Mouse (Mus musculus) brain, embryonic 14.5 days (tissue): Measurements from ENCODE around the gene Hsd17b14. TPM values are rescaled to one million over a fixed set of nuclear protein-coding genes. Genes with fewer than 3 reads are reported as not detected.

Experiments used
- DNase-seq: peaks from one replicate; pipeline ENCODE4 v3.0.0-alpha.2; 2011; ENCODE audit warnings: low read depth
- CTCF ChIP-seq: fragments of 200-500 bp; IDR thresholded peaks from 2 replicates; pipeline ENCODE4 v1.5.1; 2012; ENCODE audit warnings: inconsistent platforms, mild to moderate bottlenecking, moderate library complexity, borderline replicate concordance; ENCODE audit not compliant: insufficient read depth, insufficient read length; ENCODE audit errors: extremely low read depth
- POLR2A ChIP-seq: fragments of 200-500 bp; IDR thresholded peaks from 2 replicates; pipeline ENCODE4 v1.6.1; 2012; ENCODE audit warnings: mild to moderate bottlenecking, inconsistent platforms, borderline replicate concordance; ENCODE audit not compliant: poor library complexity, insufficient read depth, insufficient read length, severe bottlenecking; ENCODE audit errors: extremely low read depth
- polyA plus RNA-seq: library from polyadenylated mRNA; depleted of rRNA; stranded (reverse); fragments of >200 nt; gene quantifications from 2 replicates; pipeline ENCODE4 v1.2.3, GENCODE M21; 2012

Hsd17b14 gene
- polyA plus RNA-seq, 1 experiment: 0.25 TPM

GRCm38 (mm10) chr7:45560843-45561623 is 6.3 kb downstream of the Hsd17b14 start:
- peak; percentile 90 for TF ChIP-seq CTCF
- no peak for TF ChIP-seq POLR2A
- peak; percentile 82 for DNase-seq

DNA sequence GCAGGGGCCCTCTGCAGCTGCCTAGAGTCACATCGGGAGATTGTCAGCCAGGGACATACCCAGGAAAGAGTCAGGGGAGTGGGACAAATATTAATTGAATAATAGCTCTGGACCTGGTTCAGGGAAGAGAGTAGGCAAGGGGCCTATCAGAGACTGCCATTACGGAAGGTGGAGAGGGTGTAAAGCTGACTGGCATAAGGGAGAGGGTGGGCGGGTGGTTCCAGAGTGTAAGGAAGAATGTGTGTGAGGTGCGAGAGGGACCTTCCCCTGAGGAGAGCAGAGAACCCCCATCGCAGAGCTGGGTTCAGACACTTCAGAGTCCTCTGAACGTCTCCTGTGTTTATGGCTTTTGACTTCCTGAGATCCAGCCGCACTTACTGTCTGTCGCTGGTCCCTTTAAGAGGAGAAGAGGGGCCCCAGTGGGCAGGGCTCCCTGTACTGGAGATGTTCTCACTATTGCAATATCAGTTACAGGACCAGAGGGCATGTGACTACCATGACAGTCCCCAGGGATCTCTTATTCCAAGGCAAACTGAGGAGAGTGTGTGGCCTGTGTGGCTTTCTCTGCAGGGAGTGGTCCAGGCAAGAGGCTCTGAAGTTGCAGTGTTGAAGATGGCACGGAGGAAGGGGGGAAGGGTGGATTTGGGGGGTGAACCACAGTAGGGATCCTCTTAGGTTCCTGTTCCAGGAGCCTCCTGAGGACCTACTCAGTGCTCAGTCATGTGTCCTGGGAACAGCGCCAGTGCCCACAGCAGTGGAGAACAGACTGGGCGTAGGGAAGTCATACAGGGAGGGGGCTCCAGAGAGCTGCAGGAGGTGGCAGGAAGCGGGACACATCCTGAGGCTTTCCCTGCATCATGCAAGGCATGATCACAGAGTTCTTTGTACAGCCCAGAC is 7.2 kb downstream of the Hsd17b14 start:
- no peak for DNase-seq
- no peak for TF ChIP-seq CTCF
- no peak for TF ChIP-seq POLR2A

DNA sequence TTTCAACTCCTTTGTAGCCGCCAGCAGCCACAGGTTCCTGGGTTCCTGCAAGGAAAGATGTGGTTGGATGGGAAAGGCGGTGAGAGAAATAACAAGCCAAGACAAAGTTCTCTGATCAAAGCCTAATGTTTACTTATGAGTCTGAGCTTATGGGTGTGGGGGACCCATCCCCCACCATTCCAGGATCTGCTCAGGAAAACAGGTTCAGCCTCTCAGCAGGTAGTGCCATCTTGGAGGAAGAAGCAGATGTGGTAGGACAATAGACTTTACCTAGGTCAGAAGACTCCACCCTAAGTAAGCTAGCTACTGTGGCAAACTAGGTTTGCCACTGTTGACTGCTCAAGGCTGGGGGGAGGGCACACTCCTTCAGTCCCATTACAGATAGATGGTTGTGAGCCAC is 10.1 kb downstream of the Hsd17b14 start:
- TF ChIP-seq CTCF (no peak), POLR2A (no peak)
- no peak for DNase-seq

DNA sequence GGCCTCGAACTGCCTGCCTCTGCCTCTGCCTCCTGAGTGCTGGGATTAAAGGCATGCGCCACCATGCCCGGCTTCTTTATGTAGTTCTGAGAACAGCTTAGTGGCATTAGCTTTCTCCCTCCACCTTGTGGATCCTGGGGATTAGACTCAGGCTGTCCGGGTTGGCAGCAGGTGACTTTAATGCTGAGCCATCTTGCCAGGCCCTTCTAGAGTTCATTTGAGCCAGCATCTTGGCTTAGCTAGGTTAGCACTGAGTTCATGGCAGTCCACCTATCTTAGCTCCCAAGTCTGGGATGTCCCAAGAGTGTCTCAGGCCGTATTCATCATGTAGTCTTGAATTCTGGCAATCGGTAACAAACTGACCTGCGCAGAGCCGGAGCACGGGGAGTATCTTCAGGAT is 10.8 kb downstream of the Hsd17b14 start:
- no peak for TF ChIP-seq CTCF
- TF ChIP-seq POLR2A: no peak
- DNase-seq: no peak

DNA sequence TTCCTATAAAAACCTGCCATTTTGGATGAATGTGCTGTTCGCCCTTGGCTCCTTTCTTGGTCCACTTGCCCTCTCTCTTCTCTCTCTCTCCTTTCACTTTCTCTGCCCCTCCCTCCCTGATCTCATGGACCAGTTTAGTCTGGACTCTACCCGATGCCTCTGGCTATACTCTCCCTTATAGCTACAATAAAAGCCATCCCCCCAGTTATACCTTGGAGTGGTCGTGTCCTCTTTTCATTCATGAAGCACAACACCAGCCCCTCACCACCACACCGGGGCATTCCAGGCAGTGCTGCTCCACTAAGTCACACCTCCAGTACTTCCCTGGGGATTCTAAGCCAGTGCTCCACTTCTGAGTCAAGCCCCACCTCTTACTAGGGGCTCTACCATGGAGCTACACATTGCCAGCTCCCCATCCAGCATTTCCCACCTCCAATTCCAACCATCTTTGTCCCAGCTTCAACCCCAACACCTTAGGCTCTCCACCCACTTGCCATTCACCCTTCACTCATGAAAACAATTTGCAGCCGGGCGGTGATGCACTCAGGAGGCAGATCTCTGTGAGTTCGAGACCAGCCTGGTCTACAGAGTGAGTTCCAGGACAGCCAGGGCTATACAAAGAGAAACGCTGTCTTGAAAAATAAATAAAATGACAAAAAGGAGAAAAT is 12.6 kb downstream of the Hsd17b14 start:
- no peak for TF ChIP-seq POLR2A
- no peak for TF ChIP-seq CTCF
- DNase-seq: no peak

DNA sequence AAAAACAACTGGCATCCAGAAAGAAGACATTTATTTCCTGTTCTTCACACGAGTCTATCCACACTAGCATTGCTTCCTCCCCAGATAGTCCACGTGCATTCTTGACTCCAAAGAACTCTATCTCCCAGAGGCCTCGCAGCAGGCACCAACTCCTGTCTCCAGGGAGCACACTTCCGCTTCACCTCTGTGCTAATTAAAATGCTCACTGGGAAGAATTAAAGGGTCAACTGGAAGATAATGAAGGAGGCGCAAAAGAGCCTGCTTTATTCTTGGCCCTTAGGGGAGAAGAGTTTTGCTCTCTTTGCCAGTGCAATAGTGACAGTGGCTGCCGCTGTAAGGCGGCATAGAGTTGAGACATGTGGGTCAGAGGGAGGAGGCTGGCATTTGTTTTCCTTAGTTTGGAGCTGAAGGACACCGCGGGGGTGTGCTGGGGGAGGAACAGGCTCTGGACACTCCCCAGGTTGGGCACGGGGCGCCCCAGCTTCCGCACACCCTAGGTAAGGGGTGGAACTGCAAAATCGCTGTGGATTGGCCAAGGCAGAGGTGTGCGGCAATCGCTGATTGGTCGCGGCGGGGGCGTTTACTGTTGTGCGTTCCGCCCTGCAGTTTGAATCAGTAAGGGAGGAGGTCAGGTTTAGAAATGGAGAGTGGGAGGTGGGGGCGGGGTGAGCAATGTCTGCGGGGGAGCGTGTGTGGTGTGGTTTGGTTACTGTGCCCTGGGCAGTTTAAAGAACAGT is 13.3 kb downstream of the Hsd17b14 start:
- TF ChIP-seq POLR2A (no peak), CTCF (no peak)
- DNase-seq: peak; percentile 95

- no peak for DNase-seq
- TF ChIP-seq POLR2A (no peak), CTCF (no peak)
These were observed 14.1 kb downstream of the Hsd17b14 start for GRCm38 (mm10) chr7:45568601-45569473.

GRCm38 (mm10) chr7:45570103-45570741 is 15.5 kb downstream of the Hsd17b14 start, which contains the start of gene Bcat2:
TSS of gene Bcat2 (plus strand) at chr7:45570153.
- TF ChIP-seq CTCF: no peak
- peak; percentile 49; the same call in 1 of the 2 replicates for TF ChIP-seq POLR2A
- DNase-seq: peak; percentile 82

DNA sequence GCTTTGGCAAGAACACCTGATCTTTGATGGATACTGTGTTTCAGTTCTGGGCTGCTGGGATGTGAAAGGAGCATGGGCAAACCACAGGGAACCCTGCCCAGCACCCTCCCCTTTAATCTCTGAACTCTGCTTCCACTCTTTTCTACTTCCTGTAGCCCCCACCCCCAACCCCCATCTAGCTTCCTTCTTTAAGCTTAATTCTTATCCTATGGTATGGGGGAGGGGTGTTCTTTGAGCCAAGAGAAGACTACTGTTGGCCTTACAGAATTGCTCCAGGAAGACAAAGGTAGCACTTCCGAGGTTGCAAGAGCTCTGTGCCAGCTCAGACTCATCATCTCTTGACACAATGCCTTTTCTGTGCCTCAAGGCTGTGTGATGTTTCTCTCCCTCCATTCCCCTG is 17.3 kb downstream of the Hsd17b14 start:
- TF ChIP-seq POLR2A (no peak), CTCF (no peak)
- no peak for DNase-seq
